Mouse (Mus musculus): ENCODE results near the gene Gm8890. TPM values are rescaled to one million over a fixed set of nuclear protein-coding genes. Genes with fewer than 3 reads are reported as not detected.

The Gm8890 gene
- polyA plus RNA-seq (2017; shearing (Covaris generic)): not detected

GRCm38 (mm10) chr5:11255733-11256132, at the start of gene Gm8890:
Gene Gm8890, plus strand, starts transcription at chr5:11256033.

Other genes starting within 250 kb of the Gm8890 start
- not detected for gene Gm8879, start 128.4 kb upstream of the Gm8890 start, polyA plus RNA-seq (2017; shearing (Covaris generic))
- 0.40 TPM for gene Gm5861, start 73.0 kb upstream of the Gm8890 start, polyA plus RNA-seq (2017; shearing (Covaris generic))
- not detected for gene Speer1, start 85.5 kb downstream of the Gm8890 start, polyA plus RNA-seq (2017; shearing (Covaris generic))
- gene Gm8897, start 160.4 kb downstream of the Gm8890 start, polyA plus RNA-seq (2017; shearing (Covaris generic)): not detected
- 0.37 TPM for gene Gm8906, start 246.7 kb downstream of the Gm8890 start, polyA plus RNA-seq (2017; shearing (Covaris generic))